Mouse (Mus musculus) ES-Bruce4 (cell line): ENCODE measurements around the gene Med23.

Experiments used
- CTCF ChIP-seq: IDR thresholded peaks from one replicate; pipeline ENCODE4 v1.8.1; 2011; ENCODE audit warnings: low read depth, low read length
- EP300 ChIP-seq: IDR thresholded peaks from 2 replicates; pipeline ENCODE4 v1.6.1; 2011; ENCODE audit warnings: low read depth, low read length; ENCODE audit not compliant: insufficient read depth

- TF ChIP-seq EP300: no peak
- TF ChIP-seq CTCF: no peak
These were observed 37.5 kb upstream of the Med23 start for GRCm38 (mm10) chr10:24832306-24832705.
